Mouse (Mus musculus): ENCODE measurements at regions not wholly inside any gene's neighbourhood (a gene's known extent, or its start where the extent isn't known, plus 50 kb on each side); places are given as distances from the start of the nearest gene placed in this dataset.

GRCm38 (mm10) chr16:30013943-30014342, 50.2 kb upstream of the Hes1 start:
- Histone ChIP-seq H3K36me3 (ENCODE audit: control insufficient read depth, insufficient read depth) (no peaks in the 10 kb centered on the region), H3K27ac (ENCODE audit: low read depth, low read length) (no peak overlapping the region)

More at GRCm38 (mm10) chr16:30013943-30014342, 50.2 kb upstream of the Hes1 start:
- Histone ChIP-seq H3K27me3 (replicated peaks; ENCODE audit: control insufficient read depth, insufficient read depth, low read length) (no peaks in the 10 kb centered on the region), H3K4me2 (replicated peaks; ENCODE audit: low read depth) (no peak overlapping the region), H3K9me3 (ENCODE audit: control insufficient read depth) (no peaks in the 10 kb centered on the region), H3K4me1 (replicated peaks; ENCODE audit: control insufficient read depth, insufficient read depth, low read length) (no peaks in the 10 kb centered on the region), H3K4me3 (ENCODE audit: low read depth, low read length) (no peak overlapping the region), H3K9ac (ENCODE audit: low read depth, low read length) (no peak overlapping the region)
- ATAC-seq: no peak
- TF ChIP-seq CTCF (IDR thresholded peaks at IDR 0.05; ENCODE audit: low read depth): no peak
- 91% methylated on average over 9 of the region's 9 CpGs for WGBS

Data from intestine, postnatal 0 days (tissue).